Mouse (Mus musculus) spleen, postnatal 0 days (tissue): ENCODE measurements around the gene Xpo6. TPM values are rescaled to one million over a fixed set of nuclear protein-coding genes. Genes with fewer than 3 reads are reported as not detected.

ENCODE experiments used
- polyA plus RNA-seq: library from polyadenylated mRNA; unstranded; fragments of >200 nt; fragmentation: Nextera tagmentation; extraction: Ambion mirVana; gene quantifications from 2 replicates; pipeline ENCODE4 v1.2.1, GENCODE M21; 2015

The Xpo6 gene
- polyA plus RNA-seq: 31.7 and 34.9 TPM in 2 replicates

DNA sequence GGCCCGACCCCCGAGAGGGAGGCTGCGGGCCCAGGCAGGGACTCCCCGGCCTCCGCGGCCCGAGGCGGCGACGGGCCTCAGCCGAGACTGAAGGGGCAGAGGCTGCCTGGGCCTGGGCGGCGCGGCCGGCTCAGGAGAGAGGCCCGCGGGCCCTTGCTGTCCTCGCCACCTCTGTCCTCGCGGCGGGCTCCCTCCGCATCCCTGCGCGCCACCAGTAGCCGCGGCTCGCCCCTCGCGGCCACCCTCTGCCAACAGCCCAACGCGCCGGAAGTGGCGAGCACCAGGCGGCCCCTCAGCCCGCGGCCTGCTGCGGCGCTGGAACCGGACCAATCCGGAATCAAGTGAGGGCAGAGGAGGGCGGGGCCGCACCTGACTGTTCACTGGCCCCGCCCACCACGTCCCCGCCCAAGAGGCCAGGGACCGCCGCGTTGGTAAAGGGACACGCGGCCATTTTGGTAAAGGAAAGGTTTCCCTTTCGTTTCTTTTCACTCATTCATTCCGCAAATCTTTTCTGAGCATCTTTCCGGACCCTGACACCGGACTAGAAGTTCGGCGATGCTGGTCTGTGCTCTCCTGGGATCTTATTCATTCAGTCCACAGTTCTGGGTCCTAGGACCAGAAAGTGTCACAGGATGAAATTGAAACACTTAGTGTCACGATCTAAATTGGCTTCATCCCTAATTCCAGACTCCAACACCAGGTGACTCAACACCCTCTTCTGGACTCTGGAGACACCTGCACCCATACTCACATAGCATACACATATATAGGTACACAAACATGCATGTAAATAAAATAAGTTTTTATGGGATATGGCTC lies at the start of gene Xpo6:
TSS of gene Xpo6 (minus strand) at position 324 of the 819 bp plus-strand sequence.

DNA sequence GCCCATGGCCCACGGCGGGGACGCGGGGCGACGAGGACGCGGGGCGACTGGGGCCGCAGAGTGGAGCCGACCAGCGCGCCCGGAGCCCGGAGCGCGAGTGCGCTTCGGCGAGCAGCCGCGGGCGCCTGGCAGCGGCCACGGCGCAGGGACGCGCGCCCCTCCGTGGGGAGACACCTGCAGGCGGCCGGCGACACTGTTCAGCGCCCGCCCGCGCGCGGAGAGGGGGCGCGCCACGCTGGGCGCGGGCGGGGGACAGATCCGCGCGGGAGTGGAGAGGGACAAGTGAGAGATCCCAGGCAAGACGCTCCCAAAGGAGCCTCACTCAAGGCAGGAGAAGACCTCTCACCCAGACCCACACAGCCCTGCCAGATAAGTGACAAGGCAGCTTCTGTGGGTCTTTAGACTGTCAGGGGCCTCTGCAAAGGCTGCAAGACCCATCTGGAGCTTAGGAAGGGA lies 118.0 kb downstream of the Xpo6 start, which contains the start of gene Gsg1l:
TSS of gene Gsg1l (minus strand) at position 126 of the 456 bp plus-strand sequence.

Other genes starting within 250 kb of the Xpo6 start
- gene Gsg1l, start 118.1 kb downstream of the Xpo6 start, polyA plus RNA-seq: 0.07 TPM in 1 of 2 replicates, not detected in the other
- 3.2 and 3.4 TPM in 2 replicates for gene Sbk1, start 72.1 kb upstream of the Xpo6 start, polyA plus RNA-seq
- 9.4 and 11.6 TPM in 2 replicates for gene Lat, start 169.1 kb upstream of the Xpo6 start, polyA plus RNA-seq
- gene Spns1, start 176.9 kb upstream of the Xpo6 start, polyA plus RNA-seq: 16.6 and 23.1 TPM in 2 replicates
- gene Nfatc2ip, start 196.2 kb upstream of the Xpo6 start, polyA plus RNA-seq: 4.6 and 5.0 TPM in 2 replicates
- gene Cd19, start 214.4 kb upstream of the Xpo6 start, polyA plus RNA-seq: 13.1 and 17.5 TPM in 2 replicates
- gene Rabep2, start 228.3 kb upstream of the Xpo6 start, polyA plus RNA-seq: 9.6 and 14.7 TPM in 2 replicates